ENCODE assay signal across 8 mouse cellular contexts in genomic region chr10:67025573-67026236, GRCm38 (mm10).
DNase-seq lines count a peak whose midpoint lies in the region; ATAC-seq and TF ChIP-seq lines count a peak whose summit lies in the region.

No protein-coding gene starts in this region.

- ATAC-seq in embryonic facial prominence, embryonic 13.5 days (ENCODE audit: insufficient number of reproducible peaks, insufficient read depth, low FRiP score, low TSS enrichment, low read depth), result peak; percentile 71
- ATAC-seq in heart, embryonic 12.5 days (ENCODE audit: insufficient number of reproducible peaks, low FRiP score), result peak; percentile 87
- ATAC-seq in kidney, embryonic 16.5 days (ENCODE audit: low FRiP score, low TSS enrichment), result peak; percentile 86
- ATAC-seq in liver, embryonic 13.5 days (ENCODE audit: low read depth), result peak; percentile 86
- peak; percentile 76 for ATAC-seq in neural tube, embryonic 12.5 days (ENCODE audit: low FRiP score, low read depth)

- 43% methylated on average over 10 of the region's 10 CpGs for WGBS in spleen, adult 2 months
- WGBS in embryonic facial prominence, embryonic 13.5 days, result 52% methylated on average over 10 of the region's 10 CpGs
- 51% methylated on average over 10 of the region's 10 CpGs for WGBS in heart, embryonic 12.5 days
- 42% methylated on average over 10 of the region's 10 CpGs for WGBS in kidney, embryonic 16.5 days
- 18% methylated on average over 10 of the region's 10 CpGs for WGBS in liver, embryonic 13.5 days (ENCODE audit: insufficient replicate concordance)
- WGBS in neural tube, embryonic 12.5 days, result 32% methylated on average over 10 of the region's 10 CpGs

- H3K27ac ChIP-seq in spleen, adult 2 months (ENCODE audit: insufficient read depth, low read length), result peak overlapping the region; percentile 31; the same call in 1 of the 2 replicates
- peak overlapping the region; percentile 9 for H3K27ac ChIP-seq in embryonic facial prominence, embryonic 13.5 days
- peak overlapping the region; percentile 61 for H3K27ac ChIP-seq in heart, embryonic 12.5 days (ENCODE audit: poor library complexity, severe bottlenecking)
- H3K27ac ChIP-seq in kidney, embryonic 16.5 days (ENCODE audit: low read length), result peak overlapping the region; percentile 81
- peak overlapping the region; percentile 70 for H3K27ac ChIP-seq in liver, embryonic 13.5 days
- peak overlapping the region; percentile 20; the same call in 1 of the 2 replicates for H3K27ac ChIP-seq in neural tube, embryonic 12.5 days

- H3K27me3 ChIP-seq in spleen, adult 2 months (ENCODE audit: control insufficient read depth, insufficient read depth, low read length), result no peaks in the 10 kb centered on the region
- no peaks in the 10 kb centered on the region for H3K27me3 ChIP-seq in embryonic facial prominence, embryonic 13.5 days
- H3K27me3 ChIP-seq in heart, embryonic 12.5 days (replicated peaks), result no peaks in the 10 kb centered on the region
- no peaks in the 10 kb centered on the region for H3K27me3 ChIP-seq in kidney, embryonic 16.5 days (ENCODE audit: insufficient read depth, low read length)
- no peaks in the 10 kb centered on the region for H3K27me3 ChIP-seq in liver, embryonic 13.5 days
- H3K27me3 ChIP-seq in neural tube, embryonic 12.5 days (replicated peaks), result no peaks in the 10 kb centered on the region

- H3K9me3 ChIP-seq in embryonic facial prominence, embryonic 13.5 days, result no peaks in the 10 kb centered on the region
- H3K9me3 ChIP-seq in heart, embryonic 12.5 days (replicated peaks), result 0 out of 2 replicates have a peak, but pooled peaks cover 2% of the 10 kb centered on the region
- H3K9me3 ChIP-seq in kidney, embryonic 16.5 days (ENCODE audit: low read length), result no peaks in the 10 kb centered on the region
- H3K9me3 ChIP-seq in liver, embryonic 13.5 days (replicated peaks), result no peaks in the 10 kb centered on the region
- H3K9me3 ChIP-seq in neural tube, embryonic 12.5 days, result no peaks in the 10 kb centered on the region

- no peaks in the 10 kb centered on the region for H3K4me1 ChIP-seq in spleen, adult 2 months (ENCODE audit: control insufficient read depth, insufficient read depth, insufficient read length)
- H3K4me1 ChIP-seq in embryonic facial prominence, embryonic 13.5 days, result peaks cover 10% of the 10 kb centered on the region
- H3K4me1 ChIP-seq in heart, embryonic 12.5 days (replicated peaks), result peaks cover 15% of the 10 kb centered on the region
- H3K4me1 ChIP-seq in kidney, embryonic 16.5 days (ENCODE audit: insufficient read depth, low read length), result peaks cover 19% of the 10 kb centered on the region
- peaks cover 20% of the 10 kb centered on the region for H3K4me1 ChIP-seq in liver, embryonic 13.5 days (replicated peaks)
- H3K4me1 ChIP-seq in neural tube, embryonic 12.5 days, result peaks cover 11% of the 10 kb centered on the region

- DNase-seq in spleen, adult 2 months (ENCODE audit: low read depth in 1 of 2, low spot score in 2 of 2), result peak in 1 of 2 experiments; percentile 5
- DNase-seq in spleen, postnatal 14 days (ENCODE audit: low spot score in 2 of 2), result no peak
- peak; percentile 34 for DNase-seq in liver, embryonic 13.5 days
- DNase-seq in yolk sac, embryonic 10.5 days (ENCODE audit: low spot score), result peak; percentile 87

- no peak overlapping the region for H3K4me2 ChIP-seq in embryonic facial prominence, embryonic 13.5 days
- no peak overlapping the region for H3K4me2 ChIP-seq in heart, embryonic 12.5 days
- no peak overlapping the region for H3K4me2 ChIP-seq in kidney, embryonic 16.5 days (replicated peaks; ENCODE audit: low read depth, low read length)
- H3K4me2 ChIP-seq in liver, embryonic 13.5 days, result peak overlapping the region; percentile 5; the same call in 1 of the 2 replicates
- no peak overlapping the region for H3K4me2 ChIP-seq in neural tube, embryonic 12.5 days (replicated peaks)

- TF ChIP-seq POLR2A in spleen, adult 2 months (IDR thresholded peaks at IDR 0.05; ENCODE audit: low read depth, low read length), result no peak

- H3K9ac ChIP-seq in embryonic facial prominence, embryonic 13.5 days, result no peak overlapping the region
- H3K9ac ChIP-seq in heart, embryonic 12.5 days, result no peak overlapping the region
- no peak overlapping the region; the same call in 1 of the 2 replicates for H3K9ac ChIP-seq in kidney, embryonic 16.5 days (replicated peaks; ENCODE audit: low read length)
- no peak overlapping the region for H3K9ac ChIP-seq in liver, embryonic 13.5 days
- no peak overlapping the region for H3K9ac ChIP-seq in neural tube, embryonic 12.5 days

- TF ChIP-seq CTCF in spleen, adult 2 months (IDR thresholded peaks at IDR 0.05; ENCODE audit: extremely low read depth, insufficient read depth, insufficient read length, insufficient replicate concordance), result no peak

- H3K4me3 ChIP-seq in spleen, adult 2 months (ENCODE audit: extremely low read depth, insufficient read depth, insufficient read length), result no peak overlapping the region
- no peak overlapping the region for H3K4me3 ChIP-seq in embryonic facial prominence, embryonic 13.5 days
- no peak overlapping the region for H3K4me3 ChIP-seq in heart, embryonic 12.5 days
- no peak overlapping the region for H3K4me3 ChIP-seq in kidney, embryonic 16.5 days (ENCODE audit: low read length)
- no peak overlapping the region for H3K4me3 ChIP-seq in liver, embryonic 13.5 days (replicated peaks)
- no peak overlapping the region for H3K4me3 ChIP-seq in neural tube, embryonic 12.5 days

- H3K36me3 ChIP-seq in spleen, adult 2 months (ENCODE audit: control insufficient read depth, insufficient read depth, low read length), result peaks cover 4% of the 10 kb centered on the region
- H3K36me3 ChIP-seq in embryonic facial prominence, embryonic 13.5 days, result peaks cover 16% of the 10 kb centered on the region
- peaks cover 31% of the 10 kb centered on the region for H3K36me3 ChIP-seq in heart, embryonic 12.5 days
- H3K36me3 ChIP-seq in kidney, embryonic 16.5 days (ENCODE audit: insufficient read depth, low read length), result peaks cover 22% of the 10 kb centered on the region; the same call in 1 of the 2 replicates
- 0 out of 2 replicates have a peak, but pooled peaks cover 3% of the 10 kb centered on the region for H3K36me3 ChIP-seq in liver, embryonic 13.5 days
- peaks cover 14% of the 10 kb centered on the region for H3K36me3 ChIP-seq in neural tube, embryonic 12.5 days

Comparison
In these comparisons a context has a peak if more than half of its experiments do, and no peak if none do; other contexts are left out.
1. DNase-seq: peak in liver, embryonic 13.5 days (single experiment) and yolk sac, embryonic 10.5 days (single experiment); none in spleen, postnatal 14 days (0 of 2).
2. H3K27ac ChIP-seq: peak in every context shown above with its lines; median percentile 81 in kidney, embryonic 16.5 days; 70 in liver, embryonic 13.5 days; 61 in heart, embryonic 12.5 days; 31 in spleen, adult 2 months; 20 in neural tube, embryonic 12.5 days; 9 in embryonic facial prominence, embryonic 13.5 days.
3. Peak in every context shown above with its lines, with median percentiles within 50 percentile points of each other: ATAC-seq.